Mouse (Mus musculus): Measurements from ENCODE around the gene Sipa1l1. TPM values are rescaled to one million over a fixed set of nuclear protein-coding genes. Genes with fewer than 3 reads are reported as not detected.

Sipa1l1 gene
- polyA plus RNA-seq, 1 experiment from 2014 or later = 48.5 TPM

DNA sequence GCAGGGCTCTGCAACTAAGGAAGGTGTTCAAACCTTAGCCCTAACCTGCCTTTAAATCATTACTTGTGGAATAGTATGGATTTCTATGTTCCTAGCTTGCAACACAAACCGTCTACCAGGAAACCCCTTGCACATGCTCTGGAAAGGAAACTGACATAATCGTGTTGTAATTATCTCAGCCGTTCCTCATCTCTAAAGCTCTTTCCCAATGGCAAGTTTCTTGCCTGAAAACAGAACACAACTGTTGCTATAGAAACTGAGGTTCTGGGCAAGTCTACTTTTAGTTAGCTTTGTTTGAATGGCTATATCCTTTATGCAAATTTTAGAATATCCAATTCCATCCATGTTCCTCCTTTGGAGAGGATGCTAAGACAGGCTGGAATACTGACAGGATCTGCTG, 217.9 kb downstream of the Sipa1l1 start:
- Histone ChIP-seq H3K27ac (ENCODE audit: low read depth, low read length) (no peak overlapping the region), H3K4me2 (ENCODE audit: low read depth, low read length, severe bottlenecking) (no peak overlapping the region), H3K36me3 (ENCODE audit: control insufficient read depth, insufficient read depth, low read length) (no peaks in the 10 kb centered on the region), H3K27me3 (ENCODE audit: control insufficient read depth, insufficient read depth, low read length) (no peaks in the 10 kb centered on the region), H3K9ac (ENCODE audit: low read length) (no peak overlapping the region), H3K4me1 (replicated peaks; ENCODE audit: control insufficient read depth, insufficient read depth, low read length) (no peaks in the 10 kb centered on the region), H3K9me3 (ENCODE audit: control insufficient read depth, low read length) (no peaks in the 10 kb centered on the region), H3K4me3 (ENCODE audit: low read depth, low read length) (no peak overlapping the region)
- WGBS = 77% methylated on average over 3 of the region's 3 CpGs
- DNase-seq (ENCODE audit: low spot score) (no peak), ATAC-seq (replicated peaks; ENCODE audit: low FRiP score) (no peak)

DNA sequence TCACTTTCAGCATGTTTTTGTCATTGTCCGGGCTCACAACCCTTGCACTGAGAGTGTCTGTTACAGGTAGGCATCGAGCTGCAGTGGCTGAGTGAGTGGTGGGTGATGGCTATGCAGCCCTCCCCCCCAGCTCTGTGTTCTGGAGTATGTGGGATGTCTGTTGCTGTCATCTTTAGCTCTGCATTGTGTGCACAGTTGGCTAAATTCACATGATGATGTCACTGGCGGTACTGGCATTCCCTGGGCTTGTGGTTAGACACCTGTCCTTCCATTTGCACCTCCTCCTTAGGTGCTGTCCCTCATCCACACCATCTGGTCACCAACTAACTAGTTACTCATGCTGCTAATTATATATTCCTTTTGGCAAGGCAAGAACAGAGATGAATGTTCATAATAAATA, 218.5 kb downstream of the Sipa1l1 start:
- no peaks in the 10 kb centered on the region for H3K4me1 ChIP-seq (replicated peaks; ENCODE audit: control insufficient read depth, insufficient read depth, low read length)
- H3K9me3 ChIP-seq (ENCODE audit: control insufficient read depth, low read length) = no peaks in the 10 kb centered on the region
- DNase-seq (ENCODE audit: low spot score) = no peak
- ATAC-seq (replicated peaks; ENCODE audit: low FRiP score) = no peak
- WGBS = 97% methylated on average over 3 of the region's 3 CpGs
- no peak overlapping the region for H3K4me2 ChIP-seq (ENCODE audit: low read depth, low read length, severe bottlenecking)
- H3K4me3 ChIP-seq (ENCODE audit: low read depth, low read length) = no peak overlapping the region
- H3K9ac ChIP-seq (ENCODE audit: low read length) = no peak overlapping the region
- no peak overlapping the region for H3K27ac ChIP-seq (ENCODE audit: low read depth, low read length)
- H3K36me3 ChIP-seq (ENCODE audit: control insufficient read depth, insufficient read depth, low read length) = no peaks in the 10 kb centered on the region
- H3K27me3 ChIP-seq (ENCODE audit: control insufficient read depth, insufficient read depth, low read length) = no peaks in the 10 kb centered on the region

DNA sequence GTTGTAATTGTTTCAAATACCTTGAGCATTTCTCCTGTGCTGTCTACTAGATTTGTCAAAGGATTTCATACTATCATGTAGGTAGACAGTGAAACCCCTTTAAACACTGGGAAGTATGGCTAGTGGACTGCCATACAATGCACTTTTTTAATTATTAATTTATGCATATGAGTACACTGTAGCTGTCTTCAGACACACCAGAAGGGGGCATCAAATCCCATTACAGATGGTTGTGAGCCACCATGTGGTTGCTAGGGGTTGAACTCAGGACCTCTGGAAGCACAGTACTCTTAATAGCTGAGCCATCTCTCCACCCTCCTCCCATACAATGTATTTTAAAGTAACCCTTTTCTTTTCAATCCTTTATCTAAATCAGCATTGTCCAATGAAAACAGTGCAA, 219.0 kb downstream of the Sipa1l1 start:
- Histone ChIP-seq H3K27ac (ENCODE audit: low read depth, low read length) (no peak overlapping the region), H3K4me2 (ENCODE audit: low read depth, low read length, severe bottlenecking) (no peak overlapping the region), H3K4me1 (replicated peaks; ENCODE audit: control insufficient read depth, insufficient read depth, low read length) (no peaks in the 10 kb centered on the region), H3K27me3 (ENCODE audit: control insufficient read depth, insufficient read depth, low read length) (no peaks in the 10 kb centered on the region), H3K9me3 (ENCODE audit: control insufficient read depth, low read length) (no peaks in the 10 kb centered on the region), H3K36me3 (ENCODE audit: control insufficient read depth, insufficient read depth, low read length) (no peaks in the 10 kb centered on the region), H3K4me3 (ENCODE audit: low read depth, low read length) (no peak overlapping the region), H3K9ac (ENCODE audit: low read length) (no peak overlapping the region)
- no peak for ATAC-seq (replicated peaks; ENCODE audit: low FRiP score)
- DNase-seq (ENCODE audit: low spot score) = no peak

DNA sequence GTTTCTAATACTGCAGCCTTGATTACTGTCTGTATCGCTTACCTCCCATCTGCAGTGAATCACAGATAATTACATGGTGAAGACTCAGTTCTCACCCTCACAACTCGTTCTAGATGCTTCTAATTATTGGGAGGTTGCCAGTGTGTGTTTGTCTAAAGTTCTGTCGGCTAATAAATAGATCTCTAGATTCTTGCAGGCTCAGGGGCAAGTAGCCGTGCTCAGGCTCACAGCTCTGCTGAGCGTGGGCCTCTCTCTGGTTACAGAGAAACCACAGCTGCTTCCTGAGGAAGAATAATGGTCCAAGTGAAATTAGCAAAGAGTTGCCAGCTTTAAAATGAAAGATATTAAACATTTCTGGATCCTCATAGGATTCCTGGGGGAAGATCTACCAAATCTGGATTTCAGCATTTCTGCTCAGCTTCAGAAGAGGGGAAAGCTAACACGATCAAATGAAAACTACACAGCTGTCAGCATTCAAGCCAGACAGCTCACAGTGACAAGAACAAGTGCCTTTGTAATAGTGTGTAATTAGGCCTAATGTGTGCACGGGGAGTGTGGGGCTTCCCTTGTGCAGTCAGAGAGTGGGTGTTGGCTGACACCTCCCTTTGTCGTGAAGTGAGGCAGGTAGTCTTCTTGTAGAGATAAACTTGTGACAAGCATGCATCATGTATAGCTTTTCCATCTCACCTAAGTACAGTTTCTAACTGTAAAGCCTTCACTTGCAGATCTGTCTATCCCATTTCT, 225.2 kb downstream of the Sipa1l1 start:
- WGBS = 67% methylated on average over 8 of the region's 8 CpGs
- H3K4me2 ChIP-seq (ENCODE audit: low read depth, low read length, severe bottlenecking) = no peak overlapping the region
- no peaks in the 10 kb centered on the region for H3K27me3 ChIP-seq (ENCODE audit: control insufficient read depth, insufficient read depth, low read length)
- no peaks in the 10 kb centered on the region for H3K9me3 ChIP-seq (ENCODE audit: control insufficient read depth, low read length)
- DNase-seq (ENCODE audit: low spot score) (no peak), ATAC-seq (replicated peaks; ENCODE audit: low FRiP score) (no peak)
- no peak overlapping the region for H3K9ac ChIP-seq (ENCODE audit: low read length)
- no peaks in the 10 kb centered on the region; the same call in 1 of the 2 replicates for H3K36me3 ChIP-seq (ENCODE audit: control insufficient read depth, insufficient read depth, low read length)
- no peak overlapping the region for H3K4me3 ChIP-seq (ENCODE audit: low read depth, low read length)
- H3K27ac ChIP-seq (ENCODE audit: low read depth, low read length) = no peak overlapping the region
- H3K4me1 ChIP-seq (replicated peaks; ENCODE audit: control insufficient read depth, insufficient read depth, low read length) = no peaks in the 10 kb centered on the region

DNA sequence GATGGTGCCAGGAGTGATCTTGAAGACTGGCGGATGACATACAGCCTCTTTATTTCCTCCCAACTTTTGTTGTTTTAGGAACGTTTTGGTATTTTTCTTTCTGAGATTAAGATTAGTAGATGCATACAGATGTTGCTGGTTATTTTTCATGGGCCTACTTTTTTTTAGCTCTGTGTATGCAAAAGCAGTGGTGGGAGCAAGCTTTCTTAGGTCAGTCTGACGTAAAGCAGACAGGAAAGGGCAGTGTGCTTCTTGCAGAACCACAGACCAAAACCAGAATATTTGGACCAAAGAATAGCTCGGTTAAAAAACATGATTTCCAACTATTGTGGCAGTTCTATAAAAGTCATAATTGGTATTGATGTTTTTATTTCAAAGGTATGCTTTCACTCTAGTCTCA, 226.1 kb downstream of the Sipa1l1 start:
- H3K27ac ChIP-seq (ENCODE audit: low read depth, low read length) = no peak overlapping the region
- no peaks in the 10 kb centered on the region for H3K9me3 ChIP-seq (ENCODE audit: control insufficient read depth, low read length)
- no peak overlapping the region for H3K9ac ChIP-seq (ENCODE audit: low read length)
- ATAC-seq (replicated peaks; ENCODE audit: low FRiP score) (no peak), DNase-seq (ENCODE audit: low spot score) (no peak)
- H3K4me3 ChIP-seq (ENCODE audit: low read depth, low read length) = no peak overlapping the region
- H3K4me2 ChIP-seq (ENCODE audit: low read depth, low read length, severe bottlenecking) = no peak overlapping the region
- 95% methylated on average over 4 of the region's 4 CpGs for WGBS
- no peaks in the 10 kb centered on the region for H3K27me3 ChIP-seq (ENCODE audit: control insufficient read depth, insufficient read depth, low read length)
- H3K4me1 ChIP-seq (replicated peaks; ENCODE audit: control insufficient read depth, insufficient read depth, low read length) = no peaks in the 10 kb centered on the region
- no peaks in the 10 kb centered on the region; the same call in 1 of the 2 replicates for H3K36me3 ChIP-seq (ENCODE audit: control insufficient read depth, insufficient read depth, low read length)

DNA sequence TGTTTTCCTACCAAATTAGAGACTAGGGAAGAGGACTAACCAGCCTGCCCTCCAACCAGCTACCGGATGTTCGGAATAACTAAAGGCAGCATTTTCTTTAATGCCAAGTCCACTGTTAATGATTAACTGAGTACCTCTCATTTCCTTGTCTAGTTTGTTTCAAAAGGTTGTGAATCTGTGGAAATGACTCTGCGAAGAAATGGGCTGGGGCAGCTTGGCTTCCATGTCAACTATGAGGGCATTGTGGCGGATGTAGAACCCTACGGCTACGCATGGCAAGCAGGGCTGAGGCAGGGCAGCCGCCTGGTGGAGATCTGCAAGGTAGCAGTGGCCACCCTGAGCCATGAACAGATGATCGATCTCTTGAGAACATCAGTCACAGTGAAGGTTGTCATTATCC, 228.1 kb downstream of the Sipa1l1 start:
- DNase-seq (ENCODE audit: low spot score) (no peak), ATAC-seq (replicated peaks; ENCODE audit: low FRiP score) (no peak)
- Histone ChIP-seq H3K27ac (ENCODE audit: low read depth, low read length) (no peak overlapping the region), H3K4me3 (ENCODE audit: low read depth, low read length) (no peak overlapping the region), H3K4me1 (replicated peaks; ENCODE audit: control insufficient read depth, insufficient read depth, low read length) (no peaks in the 10 kb centered on the region), H3K9me3 (ENCODE audit: control insufficient read depth, low read length) (no peaks in the 10 kb centered on the region), H3K9ac (ENCODE audit: low read length) (no peak overlapping the region), H3K4me2 (ENCODE audit: low read depth, low read length, severe bottlenecking) (no peak overlapping the region), H3K27me3 (ENCODE audit: control insufficient read depth, insufficient read depth, low read length) (no peaks in the 10 kb centered on the region), H3K36me3 (ENCODE audit: control insufficient read depth, insufficient read depth, low read length) (no peaks in the 10 kb centered on the region; the same call in 1 of the 2 replicates)
- 92% methylated on average over 8 of the region's 8 CpGs for WGBS

DNA sequence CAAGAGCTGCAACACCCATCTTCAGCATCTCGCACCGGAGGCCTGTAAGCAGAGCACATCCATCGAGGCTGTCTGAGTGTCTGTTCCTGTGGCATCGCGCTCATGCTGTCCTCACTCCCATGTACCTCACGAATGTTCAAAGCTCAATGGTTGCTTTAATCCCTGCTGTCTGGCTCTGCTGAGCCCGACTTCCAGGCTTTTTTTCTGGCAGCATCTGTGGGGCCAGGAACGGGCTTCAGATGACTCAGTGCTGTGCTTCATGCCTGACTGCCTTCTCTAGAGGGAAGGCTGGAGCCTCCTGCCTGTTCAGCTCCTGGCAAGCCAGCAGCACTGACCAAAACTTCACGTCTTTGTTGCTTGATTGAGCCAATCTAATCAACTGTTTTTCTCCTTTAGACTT, 228.6 kb downstream of the Sipa1l1 start:
- Histone ChIP-seq H3K36me3 (ENCODE audit: control insufficient read depth, insufficient read depth, low read length) (no peaks in the 10 kb centered on the region; the same call in 1 of the 2 replicates), H3K9ac (ENCODE audit: low read length) (no peak overlapping the region), H3K4me2 (ENCODE audit: low read depth, low read length, severe bottlenecking) (no peak overlapping the region), H3K9me3 (ENCODE audit: control insufficient read depth, low read length) (no peaks in the 10 kb centered on the region), H3K4me3 (ENCODE audit: low read depth, low read length) (no peak overlapping the region), H3K4me1 (replicated peaks; ENCODE audit: control insufficient read depth, insufficient read depth, low read length) (no peaks in the 10 kb centered on the region), H3K27me3 (ENCODE audit: control insufficient read depth, insufficient read depth, low read length) (no peaks in the 10 kb centered on the region), H3K27ac (ENCODE audit: low read depth, low read length) (no peak overlapping the region)
- no peak for ATAC-seq (replicated peaks; ENCODE audit: low FRiP score)
- 68% methylated on average over 9 of the region's 9 CpGs for WGBS
- DNase-seq (ENCODE audit: low spot score) = no peak

DNA sequence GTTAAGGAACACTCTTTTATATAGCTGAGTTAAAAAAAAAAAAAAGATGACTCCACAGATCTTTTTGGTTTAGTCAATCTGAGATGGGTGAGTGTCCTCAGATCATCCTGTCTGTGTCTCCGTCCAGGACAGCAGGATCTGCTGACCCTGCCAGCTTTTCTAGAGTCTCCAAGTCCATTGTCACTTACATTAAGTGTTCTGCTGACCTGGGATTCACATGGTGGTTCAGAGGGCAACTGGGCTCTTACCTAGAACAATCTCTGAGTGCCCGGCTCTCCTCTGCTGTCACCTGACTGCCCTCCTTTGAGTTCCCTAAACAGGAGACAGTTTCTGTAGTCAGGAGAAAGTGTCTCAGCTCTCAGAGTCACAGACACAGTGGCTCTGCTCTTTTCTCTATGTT, 229.8 kb downstream of the Sipa1l1 start:
- ATAC-seq (replicated peaks; ENCODE audit: low FRiP score) = no peak
- no peak overlapping the region for H3K4me2 ChIP-seq (ENCODE audit: low read depth, low read length, severe bottlenecking)
- no peak overlapping the region for H3K9ac ChIP-seq (ENCODE audit: low read length)
- no peak overlapping the region for H3K27ac ChIP-seq (ENCODE audit: low read depth, low read length)
- no peaks in the 10 kb centered on the region for H3K9me3 ChIP-seq (ENCODE audit: control insufficient read depth, low read length)
- WGBS = 79% methylated on average over 2 of the region's 2 CpGs
- H3K27me3 ChIP-seq (ENCODE audit: control insufficient read depth, insufficient read depth, low read length) = no peaks in the 10 kb centered on the region
- no peak overlapping the region for H3K4me3 ChIP-seq (ENCODE audit: low read depth, low read length)
- no peaks in the 10 kb centered on the region for H3K4me1 ChIP-seq (replicated peaks; ENCODE audit: control insufficient read depth, insufficient read depth, low read length)
- DNase-seq (ENCODE audit: low spot score) = no peak
- no peaks in the 10 kb centered on the region; the same call in 1 of the 2 replicates for H3K36me3 ChIP-seq (ENCODE audit: control insufficient read depth, insufficient read depth, low read length)

Measured in forebrain, embryonic 11.5 days (tissue).